Mouse (Mus musculus) liver, embryonic 14 days (tissue): ENCODE measurements around the gene Ifnar1. TPM values are rescaled to one million over a fixed set of nuclear protein-coding genes. Genes with fewer than 3 reads are reported as not detected.

Experiments used
- polyA plus RNA-seq: library from polyadenylated mRNA; depleted of rRNA; stranded (reverse); fragments of >200 nt; gene quantifications from 2 replicates; pipeline ENCODE4 v1.2.3, GENCODE M21; 2012; rRNA removed

Gene Ifnar1
- polyA plus RNA-seq: 10.5 and 12.6 TPM in 2 replicates

GRCm38 (mm10) chr16:91484808-91485700 lies at the start of gene Ifnar1:
Ifnar1 (plus strand) TSS chr16:91485238.

GRCm38 (mm10) chr16:91546836-91547741 lies 62.1 kb downstream of the Ifnar1 start, which contains the start of gene Ifngr2:
Ifngr2 (plus strand) TSS chr16:91547072.

Other genes with a start within 250 kb of the Ifnar1 start
- 0.01 TPM in 1 of 2 replicates, not detected in the other for gene Olig1, start 215.5 kb upstream of the Ifnar1 start, polyA plus RNA-seq
- 33.2 and 35.6 TPM in 2 replicates for gene Ifnar2, start 112.5 kb upstream of the Ifnar1 start, polyA plus RNA-seq
- gene Gm21970, start 93.5 kb upstream of the Ifnar1 start, polyA plus RNA-seq: 0.03 TPM in 1 of 2 replicates, not detected in the other
- gene Il10rb, start 79.1 kb upstream of the Ifnar1 start, polyA plus RNA-seq: 11.4 and 14.5 TPM in 2 replicates
- 3.8 and 5.2 TPM in 2 replicates for gene Ifngr2, start 61.8 kb downstream of the Ifnar1 start, polyA plus RNA-seq
- 2.7 and 3.5 TPM in 2 replicates for gene Tmem50b, start 112.6 kb downstream of the Ifnar1 start, polyA plus RNA-seq
- 0.76 and 0.85 TPM in 2 replicates for gene Dnajc28, start 133.8 kb downstream of the Ifnar1 start, polyA plus RNA-seq
- gene Gart, start 161.7 kb downstream of the Ifnar1 start, polyA plus RNA-seq: 41.1 and 44.3 TPM in 2 replicates
- 66.9 and 78.7 TPM in 2 replicates for gene Son, start 162.3 kb downstream of the Ifnar1 start, polyA plus RNA-seq
- gene Donson, start 203.5 kb downstream of the Ifnar1 start, polyA plus RNA-seq: 24.6 and 29.8 TPM in 2 replicates
- gene Cryzl1, start 243.7 kb downstream of the Ifnar1 start, polyA plus RNA-seq: 18.5 and 19.7 TPM in 2 replicates
- gene Itsn1, start 244.0 kb downstream of the Ifnar1 start, polyA plus RNA-seq: 48.9 and 52.5 TPM in 2 replicates